Mouse (Mus musculus) heart, adult 2 months (tissue): ENCODE results near the gene Tox2. TPM values are rescaled to one million over a fixed set of nuclear protein-coding genes. Genes with fewer than 3 reads are reported as not detected.

Experiments used
- DNase-seq, 2 experiments: peaks; one replicate each; pipeline ENCODE4 v3.0.0; 2021
- H3K27ac ChIP-seq: fragments of 200-600 bp; 2 replicates; pipeline ENCODE4 v1.8.1; 2022
- H3K27me3 ChIP-seq: fragments of 200-500 bp; 2 replicates; pipeline ENCODE4 v1.6.1; 2012; ENCODE audit warnings: mild to moderate bottlenecking, low read length, inconsistent platforms, mixed read lengths; ENCODE audit not compliant: control insufficient read depth, insufficient read depth
- H3K36me3 ChIP-seq: fragments of 200-500 bp; 2 replicates; pipeline ENCODE4 v1.6.1; 2012; ENCODE audit warnings: low read length, inconsistent platforms; ENCODE audit not compliant: control insufficient read depth, insufficient read depth
- H3K4me1 ChIP-seq: fragments of 200-500 bp; 2 replicates; pipeline ENCODE4 v1.6.1; 2011; ENCODE audit warnings: low read length; ENCODE audit not compliant: control insufficient read depth, insufficient read depth
- H3K4me3 ChIP-seq: fragments of 200-600 bp; 2 replicates; pipeline ENCODE4 v1.8.1; 2022
- H3K79me2 ChIP-seq: fragments of 200-500 bp; replicated peaks from 2 replicates; pipeline ENCODE4 v1.6.1; 2012; ENCODE audit warnings: mild to moderate bottlenecking, inconsistent platforms, low read length, moderate library complexity, mixed read lengths; ENCODE audit not compliant: control insufficient read depth, insufficient read depth
- H3K9ac ChIP-seq: fragments of 200-500 bp; 2 replicates; pipeline ENCODE4 v1.6.1; 2012; ENCODE audit warnings: low read depth, mild to moderate bottlenecking, control low read depth, inconsistent platforms, low read length, mixed read lengths
- CTCF ChIP-seq: fragments of 200-600 bp; IDR thresholded peaks from 2 replicates; pipeline ENCODE4 v1.8.1; 2022; ENCODE audit warnings: antibody characterized with exemption, mild to moderate bottlenecking, moderate library complexity
- EP300 ChIP-seq: fragments of 200-500 bp; IDR thresholded peaks from 2 replicates; pipeline ENCODE4 v1.6.1; 2011; ENCODE audit warnings: low read depth, low read length, control low read depth; ENCODE audit not compliant: insufficient read depth
- POLR2A ChIP-seq: fragments of 200-500 bp; IDR thresholded peaks from 2 replicates; pipeline ENCODE4 v1.6.1; 2011; ENCODE audit warnings: mild to moderate bottlenecking, low read depth, low read length, control low read depth; ENCODE audit not compliant: insufficient read depth
- WGBS: fragments of 180-500 bp; shearing (Covaris S2); methylation state at CpG from one replicate; pipeline ENCODE4 v1.1.7; 2018; 5-methylcytosine and 5-hydroxymethylcytosine counted together
- intact Hi-C: fragments of 180-260 bp; cut with DNase I; formaldehyde crosslinking; loops from one replicate; pipeline ENCODE4 v1.15.1; 2025
- long read RNA-seq: library from polyadenylated mRNA; stranded (forward); transcript quantifications from one replicate; pipeline ENCODE4 v2.0.0, GENCODE M21; 2021
- polyA plus RNA-seq: library from polyadenylated mRNA; depleted of rRNA; stranded (reverse); fragments of >200 nt; gene quantifications from 2 replicates; pipeline ENCODE4 v1.2.3, GENCODE M21; 2012; rRNA removed
- total RNA-seq, 2 experiments: library from RNA; stranded (reverse); gene quantifications; 2 replicates each; pipeline ENCODE4 v1.2.3; 2021

Gene Tox2
- total RNA-seq, result 1 to 10 TPM; 1.1 to 1.3 TPM
- polyA plus RNA-seq, result 1.7 and 2.3 TPM in 2 replicates
- long read RNA-seq, partial matches to known transcripts, result 0 of 1 reads
- long read RNA-seq, other reads (novel, unspliced or antisense), result 0 of 1 reads

GRCm38 (mm10) chr2:163202884-163203634 is at the start of gene Tox2:
TSS of gene Tox2 (plus strand) at chr2:163203125.
- peaks cover 4% of the 10 kb centered on the region for H3K4me1 ChIP-seq
- DNase-seq, result peak; percentile 72 to 78
- H3K9ac ChIP-seq, result peak within 1 kb of the TSS; percentile 74
- H3K79me2 ChIP-seq, result no peaks in the 10 kb centered on the region
- peaks cover 14% of the 10 kb centered on the region for H3K27me3 ChIP-seq
- peak within 1 kb of the TSS; percentile 60 for H3K27ac ChIP-seq
- WGBS, result 1% methylated on average over 78 of the region's 79 CpGs
- H3K4me3 ChIP-seq, result peak within 1 kb of the TSS; percentile 59
- no peaks in the 10 kb centered on the region for H3K36me3 ChIP-seq
- intact Hi-C loops, result loop anchor here (5.0 to 10.0 kb wide), 4 partner anchors 49 to 258 kb away; partner anchors contain the start of gene L3mbtl1
- no peak for TF ChIP-seq POLR2A
- TF ChIP-seq EP300, result no peak
- no peak for TF ChIP-seq CTCF

GRCm38 (mm10) chr2:163154673-163155072 is 48.3 kb upstream of the Tox2 start:
- TF ChIP-seq CTCF (no peak), EP300 (no peak), POLR2A (no peak)
- no peak overlapping the region for H3K4me3 ChIP-seq
- no peak for DNase-seq
- H3K9ac ChIP-seq, result no peak overlapping the region
- WGBS, result 77% methylated on average over 8 of the region's 8 CpGs
- H3K4me1 ChIP-seq, result no peaks in the 10 kb centered on the region
- intact Hi-C loops, result no loop called here
- H3K27ac ChIP-seq, result no peak overlapping the region
- no peaks in the 10 kb centered on the region for H3K27me3 ChIP-seq
- no peaks in the 10 kb centered on the region for H3K79me2 ChIP-seq
- no peaks in the 10 kb centered on the region for H3K36me3 ChIP-seq

- no peak for DNase-seq
- Histone ChIP-seq H3K27me3 (no peaks in the 10 kb centered on the region), H3K4me3 (no peak overlapping the region), H3K27ac (no peak overlapping the region), H3K9ac (no peak overlapping the region), H3K36me3 (no peaks in the 10 kb centered on the region), H3K79me2 (no peaks in the 10 kb centered on the region), H3K4me1 (no peaks in the 10 kb centered on the region)
- intact Hi-C loops, result no loop called here
- 79% methylated on average over 9 of the region's 9 CpGs for WGBS
- TF ChIP-seq CTCF, result no peak
- TF ChIP-seq POLR2A, result no peak
- TF ChIP-seq EP300, result no peak
These were observed 43.9 kb upstream of the Tox2 start for GRCm38 (mm10) chr2:163158979-163159378.

- no peak overlapping the region for H3K9ac ChIP-seq
- DNase-seq, result no peak
- intact Hi-C loops, result no loop called here
- TF ChIP-seq CTCF (no peak), EP300 (no peak), POLR2A (no peak)
- no peaks in the 10 kb centered on the region for H3K79me2 ChIP-seq
- no peak overlapping the region for H3K27ac ChIP-seq
- WGBS, result 80% methylated on average over 10 of the region's 10 CpGs
- H3K4me3 ChIP-seq, result no peak overlapping the region
- H3K27me3 ChIP-seq, result no peaks in the 10 kb centered on the region
- no peaks in the 10 kb centered on the region for H3K36me3 ChIP-seq
- no peaks in the 10 kb centered on the region for H3K4me1 ChIP-seq
These were observed 38.4 kb upstream of the Tox2 start for GRCm38 (mm10) chr2:163164461-163164990.

GRCm38 (mm10) chr2:163166067-163166805 is 36.7 kb upstream of the Tox2 start:
- intact Hi-C loops, result no loop called here
- Histone ChIP-seq H3K4me1 (no peaks in the 10 kb centered on the region), H3K27ac (no peak overlapping the region), H3K36me3 (no peaks in the 10 kb centered on the region), H3K4me3 (no peak overlapping the region), H3K9ac (no peak overlapping the region), H3K27me3 (no peaks in the 10 kb centered on the region), H3K79me2 (no peaks in the 10 kb centered on the region)
- 46% methylated on average over 13 of the region's 13 CpGs for WGBS
- no peak for DNase-seq
- no peak for TF ChIP-seq EP300
- TF ChIP-seq POLR2A, result no peak
- no peak for TF ChIP-seq CTCF
